Mouse (Mus musculus) cerebellum, adult 9-11 months (tissue): ENCODE results near the gene Ssx2ip.
A peak's percentile ranks its signal among the peaks of the same experiment; 100 is the strongest.

Experiments used
- DNase-seq: peaks from one replicate; pipeline ENCODE4 v3.0.0; 2022

The Ssx2ip gene

DNA sequence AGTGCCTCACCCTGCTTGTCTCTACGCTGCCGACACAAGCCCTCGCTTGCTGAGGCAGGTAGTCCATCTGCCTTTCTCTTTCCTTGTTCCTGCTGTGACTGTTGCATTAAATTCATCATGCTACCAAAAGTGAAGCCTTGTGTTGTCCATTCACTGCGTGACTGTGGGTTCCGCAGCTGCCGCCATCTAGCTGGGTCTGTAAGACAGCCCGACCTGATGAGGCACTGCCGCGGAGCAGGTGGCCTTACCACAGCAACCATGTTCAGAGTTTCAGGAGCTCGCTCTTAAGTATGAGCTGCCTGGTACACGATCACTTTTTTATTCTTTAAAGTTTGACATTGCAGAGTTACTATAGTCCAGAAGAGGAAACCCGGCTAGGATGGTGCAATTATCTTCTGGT is 35.6 kb downstream of the Ssx2ip start:
- DNase-seq, result no peak

DNA sequence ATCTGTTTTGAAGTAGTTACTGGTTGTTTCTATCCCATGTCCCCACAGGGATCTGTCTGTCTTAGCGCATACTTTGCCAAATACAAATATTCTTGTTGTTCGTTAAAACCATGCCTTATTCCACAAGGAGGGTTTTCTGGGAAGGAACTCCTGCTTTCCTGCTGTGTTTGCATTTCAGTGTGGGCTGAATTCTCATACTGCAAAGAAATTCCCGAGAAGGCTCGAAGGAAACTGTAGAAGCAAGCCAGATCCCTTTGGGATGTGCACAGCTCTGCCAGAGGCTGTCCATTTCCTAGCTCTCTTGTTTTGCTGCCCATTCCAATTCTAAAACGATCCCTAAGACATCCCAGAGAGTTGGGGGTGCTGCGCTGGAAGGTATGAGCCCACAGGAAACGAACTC is 36.0 kb downstream of the Ssx2ip start:
- DNase-seq, result no peak

DNA sequence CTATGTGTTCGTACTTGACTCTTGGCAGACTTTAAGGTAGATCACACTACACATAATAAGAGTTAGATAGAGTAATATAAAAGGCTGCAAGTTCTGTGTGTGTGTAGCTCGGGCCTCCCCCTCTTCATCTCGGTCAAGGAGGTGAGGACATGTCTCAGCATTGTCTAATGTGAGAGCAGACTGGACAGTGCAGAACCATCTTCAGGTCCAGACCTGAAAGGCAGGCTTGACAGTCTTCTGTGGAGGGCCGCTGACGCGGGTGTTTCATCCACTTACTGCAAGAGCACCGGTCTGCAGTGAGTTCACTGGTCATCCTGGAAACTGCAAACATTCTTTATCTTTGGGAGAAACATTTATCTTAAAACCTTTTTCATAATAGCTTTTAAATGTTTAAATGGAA is 38.0 kb downstream of the Ssx2ip start:
- DNase-seq, result no peak

DNA sequence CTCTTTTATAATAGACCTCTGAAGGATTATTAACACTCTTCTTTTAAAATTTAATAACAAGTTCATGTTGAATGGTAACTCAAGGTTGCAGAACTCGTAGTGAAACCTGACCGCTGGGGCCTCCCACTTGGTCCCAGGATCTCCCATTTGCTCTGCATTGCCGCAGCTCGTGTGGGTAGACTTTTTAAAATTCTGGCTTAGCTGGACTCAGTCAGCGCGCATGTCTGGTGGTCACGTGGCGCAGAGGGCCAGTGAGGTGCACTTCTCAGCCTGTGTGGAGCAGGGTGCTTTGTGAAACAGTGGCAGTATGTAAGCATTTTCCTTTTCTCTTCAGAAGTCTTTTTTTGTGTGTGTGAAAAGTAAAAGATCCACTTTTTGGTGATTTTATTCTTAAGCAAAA is 38.5 kb downstream of the Ssx2ip start:
- DNase-seq, result no peak

DNA sequence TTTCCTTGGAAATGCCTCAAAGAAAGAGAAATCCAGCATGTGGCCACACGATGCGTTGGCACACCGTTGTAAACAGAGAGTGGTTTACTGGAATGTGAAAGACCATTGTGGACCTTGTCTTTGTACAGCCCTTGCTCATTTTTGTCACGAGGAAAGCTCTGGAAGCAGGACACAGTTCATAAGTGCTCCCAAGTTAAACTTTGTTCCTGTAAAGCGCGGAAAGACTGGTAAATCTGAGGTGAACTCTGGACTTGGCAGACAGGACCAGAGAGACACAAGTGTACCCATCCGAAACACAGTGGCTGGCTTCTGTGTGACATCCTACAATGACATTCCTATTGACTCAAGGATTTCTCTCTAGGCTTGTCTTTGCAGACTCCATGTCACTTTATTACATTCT is 38.9 kb downstream of the Ssx2ip start:
- DNase-seq, result no peak

DNA sequence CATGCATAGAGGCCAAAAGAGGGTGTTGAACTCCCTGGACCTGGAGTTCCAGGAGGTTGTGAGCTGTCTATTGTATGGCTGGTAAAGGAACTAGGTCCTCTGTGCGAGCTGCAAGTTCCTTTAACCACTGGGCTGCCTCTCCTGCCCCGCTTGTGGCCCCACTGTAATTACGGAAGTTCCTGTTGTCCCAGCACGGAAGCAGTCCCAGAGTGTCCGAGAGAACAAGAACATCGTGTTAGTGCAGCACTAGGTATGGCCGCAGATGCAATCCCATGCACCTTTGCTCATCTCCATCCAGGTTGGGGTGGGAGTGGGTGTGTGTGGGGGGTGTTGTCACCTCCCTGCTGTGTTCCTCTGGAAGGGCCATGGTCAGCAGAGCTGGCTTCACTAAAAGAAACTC is 40.4 kb downstream of the Ssx2ip start:
- no peak for DNase-seq

DNA sequence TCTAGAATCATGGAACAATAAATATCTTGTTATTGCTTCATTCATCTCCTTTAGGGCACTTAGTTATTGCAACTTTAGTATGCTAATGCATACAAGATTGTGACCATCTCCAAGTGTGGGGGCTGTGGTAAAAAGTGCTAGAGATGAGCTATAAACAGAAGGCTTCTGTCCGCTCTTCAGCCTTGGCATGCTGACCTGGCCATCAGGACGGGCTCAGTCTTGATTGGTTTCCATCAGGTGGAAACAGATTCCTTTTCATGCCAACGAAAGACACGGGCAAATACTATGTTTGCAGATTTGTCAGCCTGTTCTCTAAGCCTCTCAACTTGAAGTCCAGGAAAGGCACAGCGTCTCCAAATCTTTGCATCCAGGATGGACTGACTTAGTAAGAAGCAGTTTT is 42.7 kb downstream of the Ssx2ip start:
- DNase-seq, result no peak

DNA sequence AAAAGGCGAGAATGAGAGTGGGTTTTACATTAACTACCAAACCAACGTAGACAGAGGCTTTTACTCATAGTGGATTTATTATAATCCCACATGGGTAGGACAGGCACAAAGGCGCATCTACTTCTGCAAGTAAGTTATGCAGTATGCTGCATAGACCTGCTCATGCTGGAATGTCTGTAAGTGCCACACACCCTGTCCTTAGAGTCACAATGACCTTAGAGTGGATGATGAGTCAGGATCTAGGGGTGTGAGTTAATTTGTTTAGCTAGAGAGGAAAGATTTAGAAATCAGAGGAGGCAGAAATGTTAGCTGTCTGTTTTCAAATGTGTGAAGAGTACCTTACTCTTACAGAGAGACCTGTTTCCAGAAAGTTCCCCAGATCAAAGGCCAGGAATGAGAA is 43.2 kb downstream of the Ssx2ip start:
- DNase-seq, result no peak

DNA sequence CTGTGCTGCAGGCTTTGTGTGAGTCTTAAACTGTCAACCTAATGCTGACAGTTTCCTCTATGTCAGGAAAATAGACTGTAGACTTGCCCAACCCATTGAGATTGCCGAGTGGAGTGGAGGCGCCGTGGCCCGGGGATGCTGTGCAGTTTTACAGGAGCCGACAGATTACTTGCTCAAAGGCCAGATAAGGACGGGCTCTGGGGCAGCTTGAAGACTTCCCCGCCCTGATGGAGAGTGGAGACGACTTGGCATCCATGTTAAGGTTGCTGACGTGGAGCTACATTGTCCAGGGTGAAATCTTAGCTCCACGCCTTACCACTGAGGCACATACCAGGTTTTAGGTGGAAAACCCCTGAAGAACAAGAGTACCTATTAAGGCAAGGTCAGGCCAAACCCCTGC is 43.9 kb downstream of the Ssx2ip start:
- no peak for DNase-seq

DNA sequence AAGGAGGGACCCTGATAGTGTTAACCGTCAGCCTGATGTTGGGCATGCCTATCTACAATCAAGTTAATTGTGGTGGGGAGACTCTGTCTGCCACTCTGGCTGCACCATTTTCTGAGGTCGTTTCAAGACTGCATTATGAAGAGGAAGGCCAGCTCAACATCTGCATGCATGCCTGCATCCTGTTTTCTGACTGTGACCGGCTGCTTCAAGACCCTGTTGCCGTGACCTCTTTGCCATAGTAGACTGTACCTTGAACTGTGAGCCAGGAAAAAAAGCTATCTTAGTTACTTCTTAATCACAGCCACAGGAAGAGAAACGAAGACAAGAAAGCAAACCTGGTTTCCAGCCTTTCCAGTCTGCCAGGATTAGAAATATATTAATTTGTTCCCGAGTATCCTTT is 44.5 kb downstream of the Ssx2ip start:
- no peak for DNase-seq

DNA sequence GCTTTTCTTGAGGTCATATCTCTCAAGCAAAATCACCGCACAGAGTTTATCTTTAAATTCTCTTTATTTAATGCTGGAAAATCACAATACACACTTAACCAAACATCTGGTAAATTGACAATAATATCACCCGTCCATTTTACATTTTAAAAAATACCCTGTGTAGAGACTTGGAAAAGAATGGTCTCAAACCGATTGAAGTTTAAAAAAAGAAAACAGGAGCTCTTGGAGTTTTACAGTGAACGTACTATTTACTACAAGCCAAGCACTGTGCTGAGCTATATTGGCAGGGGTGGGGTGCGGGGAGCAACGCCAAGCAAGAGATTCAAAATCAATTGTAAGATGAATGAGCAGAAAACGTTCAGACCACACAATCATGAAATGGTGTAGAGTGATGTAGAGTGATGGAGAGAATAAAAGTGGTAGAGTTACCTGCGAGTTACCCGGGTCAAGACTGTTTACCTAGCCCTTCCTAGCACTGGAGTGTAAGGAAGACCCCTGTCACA is 45.4 kb downstream of the Ssx2ip start, which contains the start of gene Ctbs:
TSS of gene Ctbs (plus strand) at position 51 of the 506 bp plus-strand sequence.
- DNase-seq, result no peak

DNA sequence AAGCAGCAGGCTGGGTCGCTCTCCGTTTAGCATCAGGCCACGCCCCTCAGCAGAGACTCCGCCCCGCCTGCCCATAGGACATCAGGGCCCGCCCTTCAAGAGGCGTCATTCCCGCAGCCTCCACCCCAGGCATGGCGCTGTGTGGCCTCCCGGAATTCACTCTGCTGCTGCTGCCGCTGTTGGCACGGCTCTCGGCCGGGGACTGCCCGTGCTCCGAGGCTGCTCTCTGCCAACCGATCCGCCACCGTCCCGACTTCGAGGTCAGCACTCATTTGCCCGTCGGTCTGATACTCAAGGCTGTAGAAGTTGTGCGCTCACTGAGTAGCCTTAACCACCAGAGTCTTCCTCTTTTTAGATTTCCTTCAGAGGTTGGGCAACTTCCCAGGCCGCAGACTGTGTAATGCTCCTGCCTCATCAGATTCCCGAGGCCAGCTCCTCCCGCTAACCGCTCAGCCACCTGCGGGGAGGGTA is 46.0 kb downstream of the Ssx2ip start:
- peak; percentile 89 for DNase-seq

DNA sequence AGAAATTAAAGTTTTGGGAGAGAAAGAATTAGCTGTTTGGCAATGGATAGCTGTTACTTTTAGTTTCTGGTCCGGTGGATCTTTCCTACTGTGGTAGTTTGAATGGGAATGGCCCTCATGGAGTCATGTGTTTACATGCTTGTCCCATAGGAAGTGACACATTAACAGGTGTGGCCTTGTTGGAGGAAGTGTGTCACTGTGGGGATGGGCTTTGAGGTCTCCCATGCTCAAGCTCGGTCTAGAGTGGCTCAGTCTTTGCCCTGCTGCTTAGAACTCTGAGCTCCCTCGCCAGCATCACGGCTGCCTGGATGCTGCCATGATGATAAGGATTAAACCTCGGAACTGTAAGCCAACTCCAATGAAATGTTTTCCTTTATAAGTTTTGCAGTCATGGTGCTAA is 46.9 kb downstream of the Ssx2ip start:
- no peak for DNase-seq

DNA sequence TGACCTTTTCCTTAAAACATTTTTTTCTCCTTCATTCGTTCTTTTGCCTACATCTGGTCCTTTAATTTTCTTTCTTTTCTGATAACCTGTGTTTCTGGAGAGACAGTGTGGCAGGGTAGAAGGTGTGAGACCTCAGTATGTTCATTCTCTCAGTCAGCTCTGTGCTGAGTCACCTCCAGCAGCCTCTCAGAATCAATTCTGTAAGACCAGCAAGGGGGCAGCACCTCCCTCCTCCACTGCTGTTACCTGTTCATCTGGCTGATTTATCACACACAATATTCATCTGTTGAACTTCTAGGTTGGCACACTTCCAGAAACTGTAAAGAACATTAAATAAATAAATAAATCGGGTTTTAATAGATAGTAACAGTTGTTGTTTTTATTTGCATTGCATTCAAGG is 58.5 kb downstream of the Ssx2ip start:
- DNase-seq, result no peak

DNA sequence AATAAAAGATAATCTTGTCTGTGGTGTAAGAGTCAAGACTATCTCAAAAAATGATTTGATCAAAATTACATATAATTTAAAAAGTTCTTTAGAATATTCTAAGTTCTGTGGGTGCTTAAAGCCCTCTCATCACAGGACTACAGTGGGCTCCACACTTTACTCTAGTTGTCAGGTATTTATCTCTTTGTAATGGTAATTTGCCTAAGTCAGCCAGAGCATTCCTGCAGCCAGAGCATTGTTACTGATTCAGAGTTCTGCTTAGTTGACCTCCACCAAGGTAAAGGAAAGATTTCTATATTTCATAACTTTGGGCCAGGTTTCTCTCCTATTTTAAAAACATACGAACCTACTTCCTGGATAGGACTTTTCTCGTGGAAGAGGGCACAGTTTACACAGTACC is 64.8 kb downstream of the Ssx2ip start:
- no peak for DNase-seq

DNA sequence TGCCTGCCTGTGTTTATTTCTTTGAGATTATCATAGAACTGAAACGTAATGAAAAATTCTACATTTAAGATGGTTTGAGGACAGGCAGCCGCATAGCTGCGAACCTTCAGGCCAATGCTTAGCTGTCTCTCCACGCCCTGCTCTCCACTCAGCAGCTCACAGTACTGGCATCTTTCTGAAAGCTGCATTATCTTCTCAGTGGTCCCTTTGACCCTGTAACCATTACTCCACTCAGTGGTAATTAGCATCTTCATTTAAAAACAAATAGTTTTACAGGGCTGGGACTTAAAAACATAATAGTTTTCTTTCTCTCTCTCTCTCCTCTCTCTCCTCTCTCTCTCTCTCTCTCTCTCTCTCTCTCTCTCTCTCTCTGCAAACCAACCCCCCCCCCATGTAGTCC is 68.2 kb downstream of the Ssx2ip start:
- DNase-seq, result no peak

DNA sequence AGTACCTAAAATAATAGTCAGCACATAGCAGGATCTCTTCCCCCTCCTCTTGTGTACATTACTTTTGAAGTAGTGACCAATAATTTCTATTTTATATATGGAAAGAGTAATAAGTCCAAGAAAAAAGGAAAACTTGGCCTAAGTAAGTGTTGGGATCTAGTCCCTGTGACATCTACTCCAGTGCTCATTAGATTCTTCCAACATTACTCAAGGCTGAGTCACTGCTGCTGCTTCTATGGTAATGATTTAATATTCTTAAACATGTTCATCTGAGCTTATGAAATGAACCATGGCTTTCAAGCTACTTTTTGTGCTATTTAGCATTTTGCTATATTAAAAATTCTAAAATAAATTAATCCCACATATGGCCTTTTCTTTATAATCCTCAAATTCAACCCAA is 69.3 kb downstream of the Ssx2ip start:
- DNase-seq, result no peak

DNA sequence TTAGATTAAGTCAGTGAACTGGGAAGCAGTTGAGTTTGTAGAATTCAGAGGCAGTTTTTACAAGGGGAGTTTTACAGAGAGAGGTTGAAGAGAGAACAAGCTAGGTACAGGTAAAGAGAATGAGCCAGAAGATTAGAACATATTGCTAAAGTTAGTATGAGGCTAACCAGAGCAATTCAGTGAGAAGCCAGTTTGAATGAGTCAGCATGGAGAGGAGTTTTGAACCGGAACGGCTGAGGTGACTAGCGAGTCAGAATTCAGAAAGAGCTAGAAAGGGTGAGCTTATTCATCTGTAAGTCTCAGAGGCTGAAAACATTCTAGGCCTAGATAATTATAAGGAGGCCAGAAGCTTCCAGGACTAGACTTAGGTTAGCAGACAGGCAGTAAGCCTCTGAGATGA is 70.0 kb downstream of the Ssx2ip start:
- no peak for DNase-seq

DNA sequence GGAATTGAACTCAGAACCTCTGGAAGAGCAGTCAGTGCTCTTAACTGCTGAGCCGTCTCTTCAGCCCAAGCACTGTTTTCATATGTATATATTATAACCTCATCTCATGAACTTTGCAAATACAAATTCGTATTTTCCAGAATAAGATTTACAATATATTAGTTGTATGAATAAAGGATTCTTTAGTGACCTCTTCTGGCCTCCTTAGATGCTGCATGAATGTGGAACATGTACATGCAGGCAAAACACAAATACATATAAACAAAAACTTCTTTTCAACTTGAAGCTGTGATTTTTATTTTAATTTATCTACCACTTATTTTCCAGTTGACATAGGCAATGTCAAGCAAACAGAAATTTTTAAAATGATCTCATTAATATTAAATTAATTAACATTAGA is 77.6 kb downstream of the Ssx2ip start:
- DNase-seq, result no peak

DNA sequence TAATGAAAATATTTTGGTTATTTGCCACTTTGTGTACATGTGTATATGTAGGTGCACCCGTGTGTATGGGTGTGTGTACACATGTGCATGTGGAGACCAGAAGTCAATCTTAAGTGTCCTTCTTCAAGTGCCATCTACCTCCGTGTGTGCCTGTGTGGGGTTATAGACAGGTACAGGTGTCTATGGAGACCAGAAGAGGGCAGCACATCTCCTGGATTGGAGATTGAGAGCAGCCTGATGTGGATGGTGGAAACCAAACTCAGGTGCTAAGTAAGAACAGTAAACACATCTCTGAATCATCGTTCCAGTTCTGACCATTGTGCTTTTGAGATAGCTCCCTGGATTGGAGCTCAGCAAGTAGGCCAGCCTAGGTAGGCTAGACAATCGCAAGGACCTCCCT is 82.0 kb downstream of the Ssx2ip start:
- no peak for DNase-seq
